Mouse (Mus musculus) testis, adult 2 months (tissue): Measurements from ENCODE around the gene Rpl6. TPM values are rescaled to one million over a fixed set of nuclear protein-coding genes. Genes with fewer than 3 reads are reported as not detected.

Source experiments
- H3K27ac ChIP-seq: fragments of 200-500 bp; 2 replicates; pipeline ENCODE4 v1.5.1; 2012; ENCODE audit warnings: low read depth, low read length; ENCODE audit not compliant: control insufficient read depth, insufficient read depth
- H3K27me3 ChIP-seq: fragments of 200-500 bp; 2 replicates; pipeline ENCODE4 v1.6.1; 2012; ENCODE audit warnings: mild to moderate bottlenecking, low read length, moderate library complexity; ENCODE audit not compliant: control insufficient read depth, insufficient read depth
- H3K36me3 ChIP-seq: fragments of 200-500 bp; 2 replicates; pipeline ENCODE4 v1.6.1; 2012; ENCODE audit warnings: mild to moderate bottlenecking, low read length; ENCODE audit not compliant: control insufficient read depth, insufficient read depth
- H3K4me1 ChIP-seq: fragments of 200-500 bp; 2 replicates; pipeline ENCODE4 v1.6.1; 2012; ENCODE audit warnings: low read length; ENCODE audit not compliant: control insufficient read depth, insufficient read depth
- H3K4me3 ChIP-seq: fragments of 200-500 bp; 2 replicates; pipeline ENCODE4 v1.5.1; 2012; ENCODE audit warnings: low read depth, mild to moderate bottlenecking, low read length, moderate library complexity, mixed read lengths; ENCODE audit not compliant: control insufficient read depth
- CTCF ChIP-seq: fragments of 200-500 bp; IDR thresholded peaks from 2 replicates; pipeline ENCODE4 v1.5.1; 2012; ENCODE audit warnings: low read depth, mild to moderate bottlenecking, inconsistent platforms, low read length, moderate library complexity; ENCODE audit not compliant: control insufficient read depth, insufficient read depth, insufficient replicate concordance
- POLR2A ChIP-seq: fragments of 200-500 bp; IDR thresholded peaks from 2 replicates; pipeline ENCODE4 v1.6.1; 2012; ENCODE audit warnings: low read depth, mild to moderate bottlenecking, inconsistent platforms, low read length, moderate library complexity; ENCODE audit not compliant: control insufficient read depth
- polyA plus RNA-seq: library from polyadenylated mRNA; depleted of rRNA; stranded (reverse); fragments of >200 nt; gene quantifications from 2 replicates; pipeline ENCODE4 v1.2.3, GENCODE M21; 2012; rRNA removed

Rpl6 gene
- polyA plus RNA-seq, 1 experiment = 84.3 TPM

GRCm38 (mm10) chr5:121248766-121249394 is 44.6 kb downstream of the Rpl6 start:
- H3K4me1 ChIP-seq = no peaks in the 10 kb centered on the region
- TF ChIP-seq CTCF (no peak), POLR2A (no peak)
- no peak overlapping the region for H3K27ac ChIP-seq
- no peak overlapping the region for H3K4me3 ChIP-seq
- H3K36me3 ChIP-seq = no peaks in the 10 kb centered on the region; the same call in 1 of the 2 replicates
- no peaks in the 10 kb centered on the region for H3K27me3 ChIP-seq

GRCm38 (mm10) chr5:121249693-121250092 is 45.4 kb downstream of the Rpl6 start:
- H3K36me3 ChIP-seq = no peaks in the 10 kb centered on the region; the same call in 1 of the 2 replicates
- no peaks in the 10 kb centered on the region for H3K27me3 ChIP-seq
- H3K4me1 ChIP-seq = no peaks in the 10 kb centered on the region
- H3K27ac ChIP-seq = no peak overlapping the region
- H3K4me3 ChIP-seq = no peak overlapping the region
- TF ChIP-seq POLR2A (no peak), CTCF (no peak)

- Histone ChIP-seq H3K27ac (no peak overlapping the region), H3K4me3 (no peak overlapping the region), H3K4me1 (no peaks in the 10 kb centered on the region), H3K27me3 (no peaks in the 10 kb centered on the region), H3K36me3 (no peaks in the 10 kb centered on the region; the same call in 1 of the 2 replicates)
- TF ChIP-seq POLR2A = no peak
- no peak for TF ChIP-seq CTCF
These were observed 47.5 kb downstream of the Rpl6 start for GRCm38 (mm10) chr5:121251813-121252212.

- no peaks in the 10 kb centered on the region; the same call in 1 of the 2 replicates for H3K36me3 ChIP-seq
- H3K27me3 ChIP-seq = no peaks in the 10 kb centered on the region
- TF ChIP-seq POLR2A (no peak), CTCF (no peak)
- no peaks in the 10 kb centered on the region for H3K4me1 ChIP-seq
- H3K27ac ChIP-seq = no peak overlapping the region
- H3K4me3 ChIP-seq = no peak overlapping the region
These were observed 49.7 kb downstream of the Rpl6 start for GRCm38 (mm10) chr5:121253816-121254497.

- no peak overlapping the region for H3K27ac ChIP-seq
- no peaks in the 10 kb centered on the region; the same call in 1 of the 2 replicates for H3K36me3 ChIP-seq
- no peak for TF ChIP-seq CTCF
- TF ChIP-seq POLR2A = no peak
- H3K27me3 ChIP-seq = no peaks in the 10 kb centered on the region
- no peak overlapping the region for H3K4me3 ChIP-seq
- H3K4me1 ChIP-seq = no peaks in the 10 kb centered on the region
These were observed 50.7 kb downstream of the Rpl6 start for GRCm38 (mm10) chr5:121254977-121255376.

Other genes with a start within 250 kb of the Rpl6 start
- gene Rph3a, start 194.4 kb upstream of the Rpl6 start, polyA plus RNA-seq = 1.3 and 1.8 TPM in 2 replicates
- 6.2 and 6.9 TPM in 2 replicates for gene Ptpn11, start 13.1 kb upstream of the Rpl6 start, polyA plus RNA-seq
- gene Hectd4, start 15.7 kb downstream of the Rpl6 start, polyA plus RNA-seq = 41.3 and 41.8 TPM in 2 replicates
- gene Trafd1, start 181.2 kb downstream of the Rpl6 start, polyA plus RNA-seq = 334 and 348 TPM in 2 replicates
- gene Naa25, start 193.5 kb downstream of the Rpl6 start, polyA plus RNA-seq = 26.4 and 27.7 TPM in 2 replicates
- gene Tmem116, start 247.4 kb downstream of the Rpl6 start, polyA plus RNA-seq = 60.5 and 63.9 TPM in 2 replicates
- 81.3 and 102 TPM in 2 replicates for gene Erp29, start 248.0 kb downstream of the Rpl6 start, polyA plus RNA-seq